Mouse (Mus musculus) G1E (cell line): Measurements from ENCODE around the gene Ces2f. TPM values are rescaled to one million over a fixed set of nuclear protein-coding genes. Genes with fewer than 3 reads are reported as not detected.
"Not testable (repeated sequence)": the region's sequence is repeated elsewhere in the genome, so short reads cannot be mapped to it uniquely, and the experiment has no call there.

Experiments used
- ATAC-seq: 2 replicates; pipeline ENCODE4 v1.8.0; 2016; ENCODE audit warnings: mild to moderate bottlenecking; ENCODE audit not compliant: insufficient number of reproducible peaks, poor library complexity, low FRiP score, severe bottlenecking; ENCODE audit errors: extremely low read depth
- DNase-seq: peaks from one replicate; pipeline ENCODE4 v3.0.0; 2012; ENCODE audit warnings: low spot score
- H3K27me3 ChIP-seq: 2 replicates; pipeline ENCODE4 v1.6.1; 2012; ENCODE audit warnings: mild to moderate bottlenecking, low read length, inconsistent platforms; ENCODE audit not compliant: insufficient read depth
- H3K36me3 ChIP-seq: replicated peaks from 2 replicates; pipeline ENCODE3; 2012; ENCODE audit warnings: mild to moderate bottlenecking, inconsistent platforms
- H3K4me1 ChIP-seq: 2 replicates; pipeline ENCODE4 v1.6.1; 2012; ENCODE audit warnings: low read depth, low read length, inconsistent platforms, mixed read lengths; ENCODE audit not compliant: insufficient read depth
- H3K4me3 ChIP-seq: 2 replicates; pipeline ENCODE4 v1.5.1; 2012; ENCODE audit warnings: low read depth, mild to moderate bottlenecking, inconsistent platforms, low read length, moderate library complexity, mixed read lengths
- H3K9me3 ChIP-seq: replicated peaks from 2 replicates; pipeline ENCODE4 v1.6.1; 2012; ENCODE audit warnings: inconsistent platforms
- CTCF ChIP-seq: IDR thresholded peaks from 2 replicates; pipeline ENCODE4 v1.5.1; 2012; ENCODE audit warnings: low read depth, low read length, inconsistent platforms, mixed read lengths
- GATA1 ChIP-seq: IDR thresholded peaks from 2 replicates; pipeline ENCODE4 v1.6.1; 2012; ENCODE audit warnings: borderline replicate concordance, low read length, inconsistent platforms, mixed read lengths
- GATA2 ChIP-seq: IDR thresholded peaks from 2 replicates; pipeline ENCODE4 v1.6.1; 2012; ENCODE audit warnings: low read depth, low read length, inconsistent platforms, borderline replicate concordance
- POLR2AphosphoS5 ChIP-seq: IDR thresholded peaks from 2 replicates; pipeline ENCODE4 v1.6.1; 2012; ENCODE audit warnings: low read depth, low read length, inconsistent platforms; ENCODE audit not compliant: insufficient replicate concordance
- TAL1 ChIP-seq: conservative IDR thresholded peaks from 2 replicates; pipeline ENCODE4 v1.6.1; 2012; ENCODE audit warnings: low read depth, low read length, inconsistent platforms, mixed read lengths
- polyA plus RNA-seq: library from polyadenylated mRNA; stranded (reverse); fragments of >175 nt; gene quantifications from 2 replicates; pipeline ENCODE4 v1.2.3, GENCODE M21; 2012
- total RNA-seq, 2 experiments: library from RNA; stranded (forward) in 1 of 2; stranded (reverse) in 1 of 2; fragments of 200-1000 nt in 1 of 2; fragments of >200 nt in 1 of 2; fragmentation: Nextera tagmentation in 1 of 2; gene quantifications; 2 replicates each; pipeline ENCODE4 v1.2.3; 2014 to 2017

Gene Ces2f
- total RNA-seq (2014; fragmentation: Nextera tagmentation) = not detected in 2 replicates
- 0.11 TPM in 1 of 2 replicates, not detected in the other for total RNA-seq (2017)
- not detected in 2 replicates for polyA plus RNA-seq

GRCm38 (mm10) chr8:104947056-104947455 is at the start of gene Ces2f:
Gene Ces2f (plus strand): TSS chr8:104947356.
- Histone ChIP-seq H3K36me3 (no peaks in the 10 kb centered on the region), H3K9me3 (no peaks in the 10 kb centered on the region), H3K27me3 (peaks cover 9% of the 10 kb centered on the region; the same call in 1 of the 2 replicates), H3K4me3 (no peak within 1 kb of the TSS), H3K4me1 (no peaks in the 10 kb centered on the region)
- DNase-seq (no peak), ATAC-seq (no peak)
- TF ChIP-seq TAL1 (no peak), GATA2 (no peak), POLR2AphosphoS5 (no peak), CTCF (no peak), GATA1 (no peak)

GRCm38 (mm10) chr8:104901746-104902145 is 45.4 kb upstream of the Ces2f start:
- no peak for TF ChIP-seq POLR2AphosphoS5
- no peak for TF ChIP-seq CTCF
- no peak for TF ChIP-seq TAL1
- TF ChIP-seq GATA1 = no peak
- no peak for TF ChIP-seq GATA2
- no peaks in the 10 kb centered on the region for H3K4me1 ChIP-seq
- DNase-seq (no peak), ATAC-seq (no peak)
- H3K27me3 ChIP-seq = no peaks in the 10 kb centered on the region
- H3K9me3 ChIP-seq = no peaks in the 10 kb centered on the region
- H3K4me3 ChIP-seq = no peak overlapping the region
- no peaks in the 10 kb centered on the region for H3K36me3 ChIP-seq

DNA sequence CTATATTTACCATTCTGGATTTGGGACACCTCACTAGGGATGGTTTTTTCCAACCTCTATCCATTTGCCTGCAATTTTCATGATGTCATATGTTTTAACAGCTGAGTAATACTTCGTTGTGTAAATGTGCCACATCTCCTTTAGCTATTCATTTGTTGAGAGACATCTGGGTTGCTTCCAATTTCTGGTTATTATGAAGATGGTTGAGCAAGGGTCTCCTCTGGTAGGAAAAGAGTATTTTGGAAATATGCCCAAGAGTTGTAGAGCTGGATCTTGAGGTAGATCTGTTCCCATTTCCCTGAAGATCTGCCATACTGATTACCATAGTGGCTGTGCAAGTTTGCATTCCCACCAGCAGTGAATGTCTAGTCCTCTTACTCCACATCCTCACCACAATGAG is 40.0 kb upstream of the Ces2f start:
- no peak for DNase-seq
- ATAC-seq = no peak
- Histone ChIP-seq H3K4me3 (no peak overlapping the region), H3K4me1 (no peaks in the 10 kb centered on the region), H3K9me3 (no peaks in the 10 kb centered on the region), H3K27me3 (no peaks in the 10 kb centered on the region), H3K36me3 (no peaks in the 10 kb centered on the region)
- TF ChIP-seq TAL1 = no peak
- TF ChIP-seq POLR2AphosphoS5 = no peak
- TF ChIP-seq GATA2 = no peak
- no peak for TF ChIP-seq CTCF
- TF ChIP-seq GATA1 = no peak

GRCm38 (mm10) chr8:104909021-104909420 is 38.1 kb upstream of the Ces2f start:
- ATAC-seq, DNase-seq, H3K4me3 ChIP-seq: not testable (repeated sequence)

GRCm38 (mm10) chr8:104909651-104910050 is 37.5 kb upstream of the Ces2f start:
- H3K27me3 ChIP-seq, ATAC-seq, H3K4me3 ChIP-seq, H3K9me3 ChIP-seq, DNase-seq, H3K4me1 ChIP-seq, H3K36me3 ChIP-seq: not testable (repeated sequence)

More at GRCm38 (mm10) chr8:104909021-104909420, 38.1 kb upstream of the Ces2f start:
- H3K27me3 ChIP-seq, H3K9me3 ChIP-seq, H3K4me1 ChIP-seq, H3K36me3 ChIP-seq: not testable (repeated sequence)

DNA sequence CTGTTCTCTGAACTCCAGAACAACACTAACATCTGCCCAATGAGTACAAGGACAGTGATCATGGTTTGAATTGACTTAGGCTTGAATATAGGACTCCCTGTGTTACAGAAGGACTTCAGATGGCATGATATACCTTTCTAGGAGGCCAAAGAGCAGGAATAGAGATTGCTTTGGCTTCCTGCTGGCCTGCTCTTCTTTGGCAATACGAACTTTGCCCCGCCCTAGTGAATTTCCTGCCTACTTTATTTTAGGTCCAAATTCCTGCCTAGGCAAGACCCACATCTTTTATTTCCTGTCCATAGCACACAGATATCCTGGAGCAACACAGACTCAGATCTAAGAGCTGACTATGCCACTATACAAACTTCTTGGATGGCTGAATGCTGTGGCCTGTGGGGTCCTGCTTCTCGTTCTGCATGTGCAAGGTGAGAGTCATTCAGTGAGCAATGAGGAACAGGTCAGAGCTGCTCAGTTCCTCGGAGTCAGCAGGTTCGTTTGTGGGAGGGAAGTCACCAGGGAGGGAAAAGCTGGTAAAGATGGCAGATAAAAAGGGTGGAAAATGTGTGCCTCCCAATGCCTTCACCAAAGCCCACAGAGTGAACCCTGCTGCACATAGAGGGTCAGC is 21.1 kb upstream of the Ces2f start, which contains the start of gene Ces2e:
Gene Ces2e, plus strand, starts transcription at position 289 of the 625 bp plus-strand sequence.
- TF ChIP-seq TAL1 (no peak), GATA1 (no peak), CTCF (no peak), POLR2AphosphoS5 (no peak), GATA2 (no peak)
- Histone ChIP-seq H3K36me3 (no peaks in the 10 kb centered on the region), H3K9me3 (no peaks in the 10 kb centered on the region), H3K4me1 (no peaks in the 10 kb centered on the region), H3K27me3 (peaks cover 13% of the 10 kb centered on the region), H3K4me3 (no peak within 1 kb of the TSS)
- DNase-seq (no peak), ATAC-seq (no peak)

GRCm38 (mm10) chr8:104927301-104927700 is 19.9 kb upstream of the Ces2f start:
- TF ChIP-seq GATA2 (no peak), TAL1 (no peak), POLR2AphosphoS5 (no peak), CTCF (no peak)
- ATAC-seq (no peak), DNase-seq (no peak)
- peaks cover 9% of the 10 kb centered on the region for H3K27me3 ChIP-seq
- no peaks in the 10 kb centered on the region for H3K9me3 ChIP-seq
- H3K4me3 ChIP-seq = no peak overlapping the region
- no peaks in the 10 kb centered on the region for H3K4me1 ChIP-seq
- no peaks in the 10 kb centered on the region for H3K36me3 ChIP-seq
